Mouse (Mus musculus) skeletal muscle tissue, adult 2 months (tissue): ENCODE data around the gene Pi4kb.
"Not testable (repeated sequence)": the region's sequence is repeated elsewhere in the genome, so short reads cannot be mapped to it uniquely, and the experiment has no call there.

Experiments
- DNase-seq: peaks from one replicate; pipeline ENCODE4 v3.0.0-alpha.2; 2012; ENCODE audit warnings: low read depth, low spot score

Gene Pi4kb

GRCm38 (mm10) chr3:94974528-94975422 is at the start of gene Pi4kb:
Gene Pi4kb (plus strand): TSS chr3:94974731.
- peak; percentile 91 for DNase-seq

- not testable (repeated sequence) for DNase-seq
These were observed 48.2 kb upstream of the Pi4kb start for GRCm38 (mm10) chr3:94926301-94926736.

GRCm38 (mm10) chr3:94928979-94929378 is 45.6 kb upstream of the Pi4kb start:
- DNase-seq, result not testable (repeated sequence)

GRCm38 (mm10) chr3:94930386-94931266 is 43.9 kb upstream of the Pi4kb start:
- not testable (repeated sequence) for DNase-seq

- DNase-seq, result not testable (repeated sequence)
These were observed 43.0 kb upstream of the Pi4kb start for GRCm38 (mm10) chr3:94931427-94932082.

- not testable (repeated sequence) for DNase-seq
These were observed 42.3 kb upstream of the Pi4kb start for GRCm38 (mm10) chr3:94932279-94932678.

GRCm38 (mm10) chr3:94932809-94933564 is 41.5 kb upstream of the Pi4kb start, which contains the start of gene Selenbp1:
Gene Selenbp1 (plus strand): TSS chr3:94933056.
- DNase-seq, result peak; percentile 83

- not testable (repeated sequence) for DNase-seq
These were observed 40.9 kb upstream of the Pi4kb start for GRCm38 (mm10) chr3:94933604-94934003.

GRCm38 (mm10) chr3:94934564-94934963 is 40.0 kb upstream of the Pi4kb start:
- DNase-seq, result not testable (repeated sequence)

- DNase-seq, result peak; percentile 60
These were observed 39.2 kb upstream of the Pi4kb start for GRCm38 (mm10) chr3:94935332-94935731.

GRCm38 (mm10) chr3:94936147-94936546 is 38.4 kb upstream of the Pi4kb start:
- DNase-seq, result not testable (repeated sequence)

- DNase-seq, result not testable (repeated sequence)
These were observed 37.3 kb upstream of the Pi4kb start for GRCm38 (mm10) chr3:94937194-94937593.

GRCm38 (mm10) chr3:94940033-94940432 is 34.5 kb upstream of the Pi4kb start:
- DNase-seq, result not testable (repeated sequence)

- DNase-seq, result not testable (repeated sequence)
These were observed 32.1 kb upstream of the Pi4kb start for GRCm38 (mm10) chr3:94942211-94942967.

GRCm38 (mm10) chr3:94943706-94944105 is 30.8 kb upstream of the Pi4kb start:
- DNase-seq, result not testable (repeated sequence)

GRCm38 (mm10) chr3:94948066-94948614 is 26.4 kb upstream of the Pi4kb start:
- DNase-seq, result no peak

GRCm38 (mm10) chr3:94949645-94950044 is 24.9 kb upstream of the Pi4kb start:
- DNase-seq, result no peak

- DNase-seq, result no peak
These were observed 21.7 kb upstream of the Pi4kb start for GRCm38 (mm10) chr3:94952806-94953205.

GRCm38 (mm10) chr3:94953384-94953763 is 21.2 kb upstream of the Pi4kb start:
- DNase-seq, result no peak
